Mouse (Mus musculus): ENCODE measurements around the gene Tox3.

The Tox3 gene

GRCm38 (mm10) chr8:90323824-90324223, 24.3 kb downstream of the Tox3 start:
- no peak for DNase-seq

- DNase-seq: no peak
These were observed 25.3 kb downstream of the Tox3 start for GRCm38 (mm10) chr8:90322701-90323439.

- no peak for DNase-seq
These were observed 26.9 kb downstream of the Tox3 start for GRCm38 (mm10) chr8:90321255-90321654.

GRCm38 (mm10) chr8:90314312-90314711, 33.8 kb downstream of the Tox3 start:
- DNase-seq: no peak

GRCm38 (mm10) chr8:90302951-90303350, 45.2 kb downstream of the Tox3 start:
- no peak for DNase-seq

- DNase-seq: peak; percentile 19
These were observed 45.9 kb downstream of the Tox3 start for GRCm38 (mm10) chr8:90302252-90302651.

- DNase-seq: no peak
These were observed 46.6 kb downstream of the Tox3 start for GRCm38 (mm10) chr8:90301543-90301942.

GRCm38 (mm10) chr8:90300973-90301372, 47.2 kb downstream of the Tox3 start:
- DNase-seq: no peak

- no peak for DNase-seq
These were observed 54.1 kb downstream of the Tox3 start for GRCm38 (mm10) chr8:90294061-90294460.

GRCm38 (mm10) chr8:90290811-90291210, 57.3 kb downstream of the Tox3 start:
- no peak for DNase-seq

- DNase-seq: peak; percentile 10
These were observed 71.4 kb downstream of the Tox3 start for GRCm38 (mm10) chr8:90276722-90277121.

GRCm38 (mm10) chr8:90273182-90273581, 75.0 kb downstream of the Tox3 start:
- no peak for DNase-seq

GRCm38 (mm10) chr8:90271920-90272319, 76.2 kb downstream of the Tox3 start:
- no peak for DNase-seq

GRCm38 (mm10) chr8:90267698-90268256, 80.4 kb downstream of the Tox3 start:
- no peak for DNase-seq

- no peak for DNase-seq
These were observed 81.2 kb downstream of the Tox3 start for GRCm38 (mm10) chr8:90266986-90267385.

- no peak for DNase-seq
These were observed 81.9 kb downstream of the Tox3 start for GRCm38 (mm10) chr8:90266239-90266638.

- peak; percentile 14 for DNase-seq
These were observed 93.8 kb downstream of the Tox3 start for GRCm38 (mm10) chr8:90254158-90254867.

GRCm38 (mm10) chr8:90246357-90246756, 101.8 kb downstream of the Tox3 start:
- DNase-seq: no peak

- no peak for DNase-seq
These were observed 102.3 kb downstream of the Tox3 start for GRCm38 (mm10) chr8:90245828-90246227.

- DNase-seq: no peak
These were observed 103.0 kb downstream of the Tox3 start for GRCm38 (mm10) chr8:90245187-90245586.

- DNase-seq: peak; percentile 33
These were observed 103.5 kb downstream of the Tox3 start for GRCm38 (mm10) chr8:90244458-90245145.

GRCm38 (mm10) chr8:90243957-90244356, 104.2 kb downstream of the Tox3 start:
- DNase-seq: no peak

- no peak for DNase-seq
These were observed 105.8 kb downstream of the Tox3 start for GRCm38 (mm10) chr8:90242351-90242750.
